Mouse (Mus musculus) liver, postnatal 0 days (tissue): ENCODE results near the gene Pgbd5.

Experiments used
- CTCF ChIP-seq: sonication (generic); IDR thresholded peaks from 2 replicates; pipeline ENCODE4 v1.5.1; 2016; ENCODE audit warnings: antibody characterized with exemption, low read depth
- EP300 ChIP-seq: IDR thresholded peaks from 2 replicates; pipeline ENCODE4 v1.6.1; 2016; ENCODE audit warnings: antibody characterized with exemption, low read depth, mild to moderate bottlenecking

DNA sequence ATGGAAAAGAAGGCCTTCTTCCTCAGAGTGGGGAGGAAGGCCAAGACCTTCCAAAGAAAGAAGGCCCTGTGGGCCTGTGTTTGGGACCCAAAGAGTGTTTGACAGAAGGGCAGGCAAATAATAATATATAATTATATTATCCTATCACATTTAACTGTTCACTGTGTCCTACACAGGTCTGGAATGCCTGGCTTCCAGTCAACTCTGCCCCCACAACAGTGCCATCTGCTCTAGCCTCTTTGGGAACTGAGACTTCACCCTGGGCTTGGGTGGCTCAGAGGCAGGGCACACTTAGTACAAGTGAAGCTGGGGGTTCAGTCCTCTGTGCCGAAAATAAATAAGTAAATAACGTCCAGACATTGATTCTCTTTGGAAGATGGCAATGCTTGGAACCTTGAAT is 43.3 kb upstream of the Pgbd5 start:
- TF ChIP-seq CTCF (no peak), EP300 (no peak)
